Mouse (Mus musculus) heart, adult 11 months (tissue): Measurements from ENCODE around the gene Gm20390.
"Not testable (repeated sequence)": the region's sequence is repeated elsewhere in the genome, so short reads cannot be mapped to it uniquely, and the experiment has no call there.

Experiments used
- DNase-seq: peaks from one replicate; pipeline ENCODE4 v3.0.0; 2022

Gene Gm20390

GRCm38 (mm10) chr11:93963013-93963412, 5.1 kb downstream of the Gm20390 start:
- peak; percentile 92 for DNase-seq

- peak; percentile 28 for DNase-seq
Measured at GRCm38 (mm10) chr11:93961482-93961881, 6.6 kb downstream of the Gm20390 start.

GRCm38 (mm10) chr11:93957746-93958145, 10.3 kb downstream of the Gm20390 start:
- peak; percentile 85 for DNase-seq

- DNase-seq: peak; percentile 87
Measured at GRCm38 (mm10) chr11:93957031-93957555, 11.0 kb downstream of the Gm20390 start.

- DNase-seq: no peak
Measured at GRCm38 (mm10) chr11:93956159-93956558, 11.9 kb downstream of the Gm20390 start, which contains the start of gene Nme2. Nme2 (minus strand) TSS chr11:93956259.

- peak; percentile 100 for DNase-seq
Measured at GRCm38 (mm10) chr11:93955256-93956150, 12.6 kb downstream of the Gm20390 start.

GRCm38 (mm10) chr11:93954738-93955255, 13.3 kb downstream of the Gm20390 start:
- DNase-seq: no peak

- peak; percentile 90 for DNase-seq
Measured at GRCm38 (mm10) chr11:93952376-93952775, 15.7 kb downstream of the Gm20390 start.

GRCm38 (mm10) chr11:93950045-93950444, 18.0 kb downstream of the Gm20390 start:
- peak; percentile 40 for DNase-seq

- DNase-seq: peak; percentile 70
Measured at GRCm38 (mm10) chr11:93948887-93949567, 19.1 kb downstream of the Gm20390 start.

GRCm38 (mm10) chr11:93944986-93945385, 23.1 kb downstream of the Gm20390 start:
- DNase-seq: no peak

GRCm38 (mm10) chr11:93940906-93941305, 27.2 kb downstream of the Gm20390 start:
- peak; percentile 82 for DNase-seq

- no peak for DNase-seq
Measured at GRCm38 (mm10) chr11:93929106-93929505, 39.0 kb downstream of the Gm20390 start.

- not testable (repeated sequence) for DNase-seq
Measured at GRCm38 (mm10) chr11:93915019-93915418, 53.1 kb downstream of the Gm20390 start.

GRCm38 (mm10) chr11:93911603-93912002, 56.5 kb downstream of the Gm20390 start:
- no peak for DNase-seq

- no peak for DNase-seq
Measured at GRCm38 (mm10) chr11:93908829-93909228, 59.3 kb downstream of the Gm20390 start.

- no peak for DNase-seq
Measured at GRCm38 (mm10) chr11:93907839-93908238, 60.3 kb downstream of the Gm20390 start.

GRCm38 (mm10) chr11:93906834-93907233, 61.3 kb downstream of the Gm20390 start:
- DNase-seq: no peak
